Mouse (Mus musculus) megakaryocyte, embryonic 14.5 days (primary cell): ENCODE measurements around the gene Krt222.

Source experiments
- FLI1 ChIP-seq: IDR thresholded peaks from 2 replicates; pipeline ENCODE4 v1.6.1; 2012; ENCODE audit warnings: low read length, inconsistent platforms, mixed read lengths
- GATA1 ChIP-seq: IDR thresholded peaks from 3 replicates; pipeline ENCODE4 v1.6.1; 2012; ENCODE audit warnings: mixed read lengths, low read length, inconsistent platforms, borderline replicate concordance

GRCm38 (mm10) chr11:99275624-99276023 is 31.7 kb upstream of the Krt222 start:
- TF ChIP-seq GATA1, result no peak
- no peak for TF ChIP-seq FLI1
